24 mouse cellular contexts compared by ENCODE assay signal in the genomic region with DNA sequence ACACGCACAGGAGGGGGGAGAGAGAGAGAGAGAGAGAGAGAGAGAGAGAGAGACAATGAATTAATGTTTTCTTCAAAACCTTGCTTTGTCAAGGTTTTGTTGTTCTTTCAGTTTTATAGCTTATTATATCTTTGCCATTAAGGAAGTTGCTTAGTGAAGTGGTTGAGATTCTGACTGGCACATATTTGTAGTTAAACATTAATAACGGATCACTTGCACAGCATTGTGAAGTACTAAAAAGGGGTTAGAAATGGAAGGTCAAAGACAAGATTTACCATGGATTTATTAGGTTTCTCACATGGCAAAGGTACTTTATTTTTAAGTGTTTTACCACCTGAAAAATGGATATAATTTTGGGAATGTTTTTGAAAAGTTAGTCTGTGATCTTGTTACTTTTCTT.
"Had no signal": no experiment of that assay in that cellular context is flagged by ENCODE, and none has a peak within 500 bp of the region (broad histone marks: within the 10 kb centered on the region; RNA-seq: fewer than 3 reads in every experiment).

No protein-coding gene starts in this region.

- DNase-seq: gastrocnemius, adult 2 months; gastrocnemius, postnatal 10 days; gastrocnemius, postnatal 25 days; heart, adult 18-20 months; heart, postnatal 10 days; heart, postnatal 4 days; kidney, adult 11 months; kidney, adult 8-10 months; kidney, postnatal 10 days; kidney, postnatal 25 days; layer of hippocampus, adult 9-11 months; layer of hippocampus, postnatal 36 days; left cerebral cortex, postnatal 4 days; liver, embryonic 13.5 days had no signal

- H3K4me2 ChIP-seq: heart, embryonic 12.5 days; hindbrain, embryonic 12.5 days; hindbrain, embryonic 14.5 days; limb, embryonic 13.5 days; limb, embryonic 15.5 days; liver, embryonic 11.5 days; liver, embryonic 13.5 days had no signal

- H3K27ac ChIP-seq: gastrocnemius, adult 2 months; heart, embryonic 10.5 days; hindbrain, embryonic 10.5 days; hindbrain, embryonic 12.5 days; hindbrain, embryonic 14.5 days; limb, embryonic 13.5 days; limb, embryonic 15.5 days; liver, embryonic 13.5 days had no signal

- H3K4me1 ChIP-seq: heart, embryonic 10.5 days; heart, embryonic 12.5 days; hindbrain, embryonic 10.5 days; hindbrain, embryonic 12.5 days; limb, embryonic 13.5 days; limb, embryonic 15.5 days; liver, embryonic 13.5 days had no signal

- H3K9ac ChIP-seq: heart, embryonic 12.5 days; hindbrain, embryonic 12.5 days; hindbrain, embryonic 14.5 days; limb, embryonic 13.5 days; limb, embryonic 15.5 days; liver, embryonic 13.5 days had no signal

- H3K4me3 ChIP-seq: gastrocnemius, adult 2 months; heart, embryonic 10.5 days; heart, embryonic 12.5 days; hindbrain, embryonic 10.5 days; hindbrain, embryonic 12.5 days; limb, embryonic 13.5 days; limb, embryonic 15.5 days; liver, embryonic 13.5 days had no signal

- H3K27me3 ChIP-seq: heart, embryonic 12.5 days; hindbrain, embryonic 12.5 days; limb, embryonic 13.5 days; limb, embryonic 15.5 days; liver, embryonic 13.5 days had no signal

- H3K9me3 ChIP-seq: heart, embryonic 10.5 days; hindbrain, embryonic 10.5 days; hindbrain, embryonic 12.5 days; limb, embryonic 13.5 days; limb, embryonic 15.5 days; liver, embryonic 13.5 days had no signal

- H3K36me3 ChIP-seq: hindbrain, embryonic 12.5 days had no signal

- ATAC-seq: hindbrain, embryonic 16.5 days; inflammation-experienced regulatory T-cells, adult 6 months had no signal
